Mouse (Mus musculus): ENCODE measurements around the gene Atg2a. TPM values are rescaled to one million over a fixed set of nuclear protein-coding genes. Genes with fewer than 3 reads are reported as not detected.

Gene Atg2a
- polyA plus RNA-seq, 1 experiment, result 27.1 TPM

DNA sequence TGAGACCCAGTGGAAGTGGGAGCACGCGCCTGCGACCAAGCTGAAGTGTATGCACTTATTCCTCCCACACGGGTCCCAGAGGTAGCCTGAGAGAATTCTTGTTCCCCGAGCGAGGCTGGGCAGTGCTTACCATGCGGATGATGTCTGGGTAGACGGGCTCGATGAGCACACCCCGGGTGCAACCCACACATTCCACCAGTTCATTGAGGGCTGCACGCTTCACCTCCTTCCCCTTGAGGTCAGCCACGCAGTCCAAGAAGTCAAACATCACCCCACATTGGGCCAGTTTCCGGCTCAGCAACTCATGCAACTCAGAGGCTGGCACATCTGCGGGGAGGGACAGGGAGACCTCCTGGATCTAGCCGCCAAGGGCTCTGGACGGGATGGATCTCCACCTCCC is 7.8 kb upstream of the Atg2a start:
- H3K4me1 ChIP-seq (ENCODE audit: control insufficient read depth, insufficient read depth, low read length), result peaks cover 7% of the 10 kb centered on the region
- H3K4me3 ChIP-seq (ENCODE audit: insufficient read depth, low read length), result no peak overlapping the region
- no peak overlapping the region for H3K27ac ChIP-seq (ENCODE audit: insufficient read depth, low read depth, low read length)
- TF ChIP-seq CTCF (IDR thresholded peaks at IDR 0.05; ENCODE audit: low read depth, low read length) (no peak), POLR2A (IDR thresholded peaks at IDR 0.05; ENCODE audit: borderline replicate concordance, low read depth, low read length) (no peak)

GRCm38 (mm10) chr19:6234337-6235083 is 7.0 kb upstream of the Atg2a start:
- Histone ChIP-seq H3K4me3 (ENCODE audit: insufficient read depth, low read length) (peak overlapping the region; percentile 83; the same call in 1 of the 2 replicates), H3K4me1 (ENCODE audit: control insufficient read depth, insufficient read depth, low read length) (peaks cover 7% of the 10 kb centered on the region), H3K27ac (ENCODE audit: insufficient read depth, low read depth, low read length) (no peak overlapping the region)
- no peak for TF ChIP-seq POLR2A (IDR thresholded peaks at IDR 0.05; ENCODE audit: borderline replicate concordance, low read depth, low read length)
- no peak for TF ChIP-seq CTCF (IDR thresholded peaks at IDR 0.05; ENCODE audit: low read depth, low read length)

DNA sequence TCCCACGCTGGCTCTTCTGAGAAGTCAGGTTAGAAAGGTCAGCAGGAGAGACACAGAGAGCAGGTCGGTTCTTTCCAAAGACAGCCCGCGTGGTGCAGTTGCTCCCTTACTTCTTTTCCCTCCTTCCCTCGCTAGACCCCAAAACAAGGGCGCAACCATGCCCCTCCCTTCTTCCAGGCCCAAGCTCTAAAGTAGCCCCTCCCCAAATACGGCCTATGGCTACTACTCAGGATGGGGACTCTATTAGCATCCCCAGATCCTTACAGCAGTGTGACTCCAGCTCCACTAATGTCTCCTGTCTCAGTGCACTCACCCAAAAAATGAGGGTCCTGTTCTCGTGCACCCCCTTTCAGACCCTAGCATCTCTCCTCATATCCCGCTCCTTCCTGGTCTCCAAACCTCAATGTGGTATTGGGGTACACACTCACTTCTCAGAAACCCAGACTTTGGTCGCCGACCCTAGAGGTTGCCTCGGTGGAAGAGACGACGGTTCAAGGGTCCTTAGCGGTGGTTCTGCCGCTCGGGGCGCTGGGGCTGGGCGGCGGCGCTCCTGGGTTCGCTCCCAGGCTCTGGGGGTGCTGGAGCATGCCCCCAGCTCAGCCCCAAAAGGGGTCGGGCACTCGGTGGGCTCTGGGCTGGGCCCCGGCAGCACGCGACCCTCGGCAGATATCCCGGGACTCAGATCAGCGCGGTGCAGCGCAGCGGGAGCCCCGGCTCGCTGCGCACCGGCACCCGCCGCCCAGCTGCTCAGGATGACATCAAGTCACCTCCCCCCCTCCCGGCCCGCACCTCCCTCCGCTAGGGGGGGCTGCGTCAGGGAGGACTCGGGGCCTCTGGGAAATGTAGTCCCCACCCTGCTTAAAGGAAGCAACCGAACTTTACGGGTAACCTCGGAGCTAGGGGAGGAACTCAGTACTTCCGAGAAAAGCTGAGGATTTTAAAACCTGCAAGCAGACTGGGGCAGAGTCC is 6.1 kb upstream of the Atg2a start, which contains the start of gene Ppp2r5b:
Gene Ppp2r5b (minus strand): TSS at position 789 of the 969 bp plus-strand sequence.
- Histone ChIP-seq H3K4me1 (ENCODE audit: control insufficient read depth, insufficient read depth, low read length) (peaks cover 7% of the 10 kb centered on the region), H3K4me3 (ENCODE audit: insufficient read depth, low read length) (peak within 1 kb of the TSS; percentile 83), H3K27ac (ENCODE audit: insufficient read depth, low read depth, low read length) (peak within 1 kb of the TSS; percentile 92)
- TF ChIP-seq CTCF (IDR thresholded peaks at IDR 0.05; ENCODE audit: low read depth, low read length) (no peak), POLR2A (IDR thresholded peaks at IDR 0.05; ENCODE audit: borderline replicate concordance, low read depth, low read length) (no peak)

GRCm38 (mm10) chr19:6236053-6236441 is 5.4 kb upstream of the Atg2a start:
- Histone ChIP-seq H3K4me3 (ENCODE audit: insufficient read depth, low read length) (peak overlapping the region; percentile 74), H3K27ac (ENCODE audit: insufficient read depth, low read depth, low read length) (peak overlapping the region; percentile 92), H3K4me1 (ENCODE audit: control insufficient read depth, insufficient read depth, low read length) (peaks cover 7% of the 10 kb centered on the region)
- no peak for TF ChIP-seq POLR2A (IDR thresholded peaks at IDR 0.05; ENCODE audit: borderline replicate concordance, low read depth, low read length)
- no peak for TF ChIP-seq CTCF (IDR thresholded peaks at IDR 0.05; ENCODE audit: low read depth, low read length)

DNA sequence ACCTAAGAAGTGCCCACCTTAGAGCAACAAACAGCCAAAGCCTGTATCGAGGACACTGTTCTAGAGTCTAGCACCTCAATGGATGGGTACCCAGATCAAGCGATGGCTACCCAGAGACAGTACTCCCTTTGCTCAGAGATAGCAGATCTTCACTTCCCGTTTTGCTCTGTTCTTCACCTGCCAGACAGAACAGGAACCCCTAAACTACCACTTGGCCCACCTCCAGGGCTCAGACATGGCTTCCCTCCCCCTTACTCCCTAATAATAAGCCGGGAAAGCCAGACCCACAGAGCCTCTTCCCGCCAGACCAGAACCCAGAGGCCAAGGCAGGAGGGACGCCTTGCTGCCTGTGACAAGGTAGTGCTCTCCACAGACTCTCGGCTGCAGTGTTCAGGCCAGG is 4.6 kb upstream of the Atg2a start:
- Histone ChIP-seq H3K4me1 (ENCODE audit: control insufficient read depth, insufficient read depth, low read length) (peaks cover 7% of the 10 kb centered on the region), H3K4me3 (ENCODE audit: insufficient read depth, low read length) (no peak overlapping the region), H3K27ac (ENCODE audit: insufficient read depth, low read depth, low read length) (no peak overlapping the region)
- no peak for TF ChIP-seq CTCF (IDR thresholded peaks at IDR 0.05; ENCODE audit: low read depth, low read length)
- no peak for TF ChIP-seq POLR2A (IDR thresholded peaks at IDR 0.05; ENCODE audit: borderline replicate concordance, low read depth, low read length)

DNA sequence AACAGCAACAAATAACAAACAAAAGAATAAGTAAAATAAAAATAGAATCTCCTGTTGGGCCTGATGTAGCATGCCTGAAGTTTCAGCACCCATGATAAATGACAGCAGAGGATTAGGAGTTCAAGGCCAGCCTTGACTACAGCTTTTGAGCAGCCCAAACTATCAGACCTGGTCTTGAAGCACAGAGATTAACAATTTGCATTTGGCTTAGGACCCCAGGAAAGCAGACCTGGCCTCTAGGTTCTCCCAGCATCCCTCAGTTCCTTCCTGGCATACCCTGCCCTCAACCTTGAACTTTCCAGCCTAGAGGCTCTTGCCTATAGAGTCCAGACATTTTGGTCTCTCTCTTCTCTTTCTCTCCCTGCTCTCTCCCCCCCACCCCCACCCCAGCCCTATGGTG is 2.7 kb upstream of the Atg2a start:
- Histone ChIP-seq H3K4me1 (ENCODE audit: control insufficient read depth, insufficient read depth, low read length) (peaks cover 16% of the 10 kb centered on the region), H3K4me3 (ENCODE audit: insufficient read depth, low read length) (no peak overlapping the region), H3K27ac (ENCODE audit: insufficient read depth, low read depth, low read length) (no peak overlapping the region)
- no peak for TF ChIP-seq POLR2A (IDR thresholded peaks at IDR 0.05; ENCODE audit: borderline replicate concordance, low read depth, low read length)
- no peak for TF ChIP-seq CTCF (IDR thresholded peaks at IDR 0.05; ENCODE audit: low read depth, low read length)

GRCm38 (mm10) chr19:6240136-6240535 is 1.3 kb upstream of the Atg2a start:
- H3K4me3 ChIP-seq (ENCODE audit: insufficient read depth, low read length), result no peak overlapping the region
- TF ChIP-seq CTCF (IDR thresholded peaks at IDR 0.05; ENCODE audit: low read depth, low read length), result no peak
- TF ChIP-seq POLR2A (IDR thresholded peaks at IDR 0.05; ENCODE audit: borderline replicate concordance, low read depth, low read length), result no peak
- H3K4me1 ChIP-seq (ENCODE audit: control insufficient read depth, insufficient read depth, low read length), result peaks cover 14% of the 10 kb centered on the region
- H3K27ac ChIP-seq (ENCODE audit: insufficient read depth, low read depth, low read length), result no peak overlapping the region

DNA sequence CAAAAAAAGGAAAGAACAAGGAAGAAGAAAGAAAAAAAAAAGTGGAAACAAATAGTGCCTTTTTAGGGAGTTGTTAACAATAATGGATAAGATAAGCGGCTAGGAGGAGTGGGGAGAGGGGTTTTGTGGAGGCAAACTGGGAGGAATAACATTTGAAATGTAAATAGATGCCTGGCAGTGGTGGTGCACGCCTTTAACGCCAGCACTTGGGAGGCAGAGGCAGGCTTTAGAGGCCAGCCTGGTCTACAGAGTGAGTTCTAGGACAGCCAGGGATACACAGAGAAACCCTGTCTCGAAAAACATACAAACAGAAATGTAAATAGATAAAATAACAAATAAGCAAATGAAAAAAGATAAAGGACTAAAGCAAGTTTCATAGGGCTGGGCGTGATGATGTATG is 743 bp upstream of the Atg2a start:
- no peak overlapping the region; the same call in 1 of the 2 replicates for H3K4me3 ChIP-seq (ENCODE audit: insufficient read depth, low read length)
- TF ChIP-seq CTCF (IDR thresholded peaks at IDR 0.05; ENCODE audit: low read depth, low read length), result no peak
- no peak for TF ChIP-seq POLR2A (IDR thresholded peaks at IDR 0.05; ENCODE audit: borderline replicate concordance, low read depth, low read length)
- H3K27ac ChIP-seq (ENCODE audit: insufficient read depth, low read depth, low read length), result peak overlapping the region; percentile 19; the same call in 1 of the 2 replicates
- peaks cover 13% of the 10 kb centered on the region for H3K4me1 ChIP-seq (ENCODE audit: control insufficient read depth, insufficient read depth, low read length)

- peaks cover 8% of the 10 kb centered on the region for H3K4me1 ChIP-seq (ENCODE audit: control insufficient read depth, insufficient read depth, low read length)
- peak overlapping the region; percentile 21 for H3K27ac ChIP-seq (ENCODE audit: insufficient read depth, low read depth, low read length)
- peak overlapping the region; percentile 71 for H3K4me3 ChIP-seq (ENCODE audit: insufficient read depth, low read length)
- TF ChIP-seq POLR2A (IDR thresholded peaks at IDR 0.05; ENCODE audit: borderline replicate concordance, low read depth, low read length) (no peak), CTCF (IDR thresholded peaks at IDR 0.05; ENCODE audit: low read depth, low read length) (no peak)
These were observed 813 bp downstream of the Atg2a start for GRCm38 (mm10) chr19:6242281-6242680.
